Mouse (Mus musculus) lung, embryonic 14.5 days (tissue): ENCODE data around the gene Tceal7. TPM values are rescaled to one million over a fixed set of nuclear protein-coding genes. Genes with fewer than 3 reads are reported as not detected.

ENCODE experiments used
- ATAC-seq: fragments of 200-750 bp; cut with Nextera tagmentation; 2 replicates; pipeline ENCODE4 v1.8.0; 2017; ENCODE audit warnings: mild to moderate bottlenecking, moderate TSS enrichment, moderate library complexity; ENCODE audit not compliant: insufficient read depth
- DNase-seq: peaks from one replicate; pipeline ENCODE4 v3.0.0-alpha.2; 2015
- H3K27ac ChIP-seq: fragments of 300-500 bp; sonication (generic); 2 replicates; pipeline ENCODE4 v1.5.1; 2014; ENCODE audit warnings: low read depth, mild to moderate bottlenecking, moderate library complexity
- H3K27me3 ChIP-seq: fragments of 300-500 bp; sonication (generic); 2 replicates; pipeline ENCODE4 v1.6.1; 2014; ENCODE audit warnings: low read length, control low read depth; ENCODE audit not compliant: insufficient read depth
- H3K36me3 ChIP-seq: fragments of 300-500 bp; sonication (generic); 2 replicates; pipeline ENCODE4 v1.6.1; 2014; ENCODE audit warnings: control low read depth; ENCODE audit not compliant: insufficient read depth
- H3K4me1 ChIP-seq: fragments of 300-500 bp; sonication (generic); 2 replicates; pipeline ENCODE4 v1.6.1; 2014; ENCODE audit warnings: antibody characterized with exemption, control low read depth; ENCODE audit not compliant: insufficient read depth
- H3K4me2 ChIP-seq: fragments of 300-500 bp; sonication (generic); 2 replicates; pipeline ENCODE4 v1.6.1; 2014; ENCODE audit warnings: mild to moderate bottlenecking
- H3K4me3 ChIP-seq: fragments of 300-500 bp; sonication (generic); 2 replicates; pipeline ENCODE4 v1.5.1; 2014; ENCODE audit warnings: low read depth, low read length
- H3K9ac ChIP-seq: fragments of 300-500 bp; sonication (generic); 2 replicates; pipeline ENCODE4 v1.6.1; 2014
- H3K9me3 ChIP-seq: fragments of 300-500 bp; sonication (generic); 2 replicates; pipeline ENCODE4 v1.6.1; 2016; ENCODE audit warnings: low read depth, low read length, control low read depth
- CTCF ChIP-seq: IDR thresholded peaks from 2 replicates; pipeline ENCODE4 v1.5.1; 2016; ENCODE audit warnings: antibody characterized with exemption, low read depth
- WGBS: fragments of 180-500 bp; shearing (Covaris S2); extraction: QIAGEN DNeasy Blood & Tissue Kit; methylation state at CpG from one replicate; pipeline ENCODE4 v1.1.7; 2014; 5-methylcytosine and 5-hydroxymethylcytosine counted together
- microRNA-seq: library from miRNA; unstranded; fragments of <30 nt; microRNA quantifications from one replicate; pipeline ENCODE4, GENCODE M21; 2016; ENCODE audit warnings: borderline number of aligned reads
- polyA plus RNA-seq: library from polyadenylated mRNA; unstranded; fragments of >200 nt; fragmentation: Nextera tagmentation; extraction: Ambion mirVana; gene quantifications from 2 replicates; pipeline ENCODE4 v1.2.1, GENCODE M21; 2014

Tceal7 gene
- polyA plus RNA-seq, 1 experiment from 2014 or later: 0.51 TPM

- Histone ChIP-seq H3K4me2 (no peak overlapping the region), H3K36me3 (peaks cover 11% of the 10 kb centered on the region), H3K4me1 (no peaks in the 10 kb centered on the region), H3K4me3 (no peak overlapping the region), H3K9ac (no peak overlapping the region), H3K9me3 (no peaks in the 10 kb centered on the region), H3K27ac (no peak overlapping the region), H3K27me3 (no peaks in the 10 kb centered on the region)
- 14% methylated on average over 3 of the region's 3 CpGs for WGBS
- no peak for ATAC-seq
- peak; percentile 53 for DNase-seq
- TF ChIP-seq CTCF: no peak
Observed at GRCm38 (mm10) chrX:136274542-136274941, 60.0 kb downstream of the Tceal7 start.

- no peak for TF ChIP-seq CTCF
- no peak for DNase-seq
- H3K9me3 ChIP-seq: no peaks in the 10 kb centered on the region
Observed at GRCm38 (mm10) chrX:136275386-136275785, 60.8 kb downstream of the Tceal7 start.

More at GRCm38 (mm10) chrX:136275386-136275785, 60.8 kb downstream of the Tceal7 start:
- Histone ChIP-seq H3K27ac (no peak overlapping the region), H3K4me2 (no peak overlapping the region), H3K4me3 (no peak overlapping the region), H3K36me3 (peaks cover 11% of the 10 kb centered on the region), H3K9ac (no peak overlapping the region), H3K27me3 (no peaks in the 10 kb centered on the region), H3K4me1 (no peaks in the 10 kb centered on the region)
- ATAC-seq: no peak
- 33% methylated on average over 3 of the region's 3 CpGs for WGBS

Small RNAs within 50 kb of the gene (microRNA-seq; reads per million reads assigned to microRNA genes)
- not detected for gene Mir6383

Other genes with a start within 250 kb of the Tceal7 start
- gene Arxes2, start 221.0 kb upstream of the Tceal7 start, polyA plus RNA-seq: 66.9 and 68.9 TPM in 2 replicates
- gene Arxes1, start 181.4 kb upstream of the Tceal7 start, polyA plus RNA-seq: 31.1 and 32.9 TPM in 2 replicates
- gene Bex2, start 146.5 kb upstream of the Tceal7 start, polyA plus RNA-seq: 55.6 and 64.8 TPM in 2 replicates
- gene Nxf3, start 129.5 kb upstream of the Tceal7 start, polyA plus RNA-seq: 0.12 TPM in 1 of 2 replicates, not detected in the other
- gene Bex4, start 75.8 kb upstream of the Tceal7 start, polyA plus RNA-seq: 128 and 138 TPM in 2 replicates
- 193 and 206 TPM in 2 replicates for gene Tceal8, start 42.4 kb upstream of the Tceal7 start, polyA plus RNA-seq
- 1.1 and 1.6 TPM in 2 replicates for gene Tceal5, start 10.9 kb upstream of the Tceal7 start, polyA plus RNA-seq
- 82.9 and 85.9 TPM in 2 replicates for gene Bex1, start 734 bp downstream of the Tceal7 start, polyA plus RNA-seq
- gene Tceal9, start 30.3 kb downstream of the Tceal7 start, polyA plus RNA-seq: 592 and 639 TPM in 2 replicates
- 513 and 523 TPM in 2 replicates for gene Bex3, start 55.5 kb downstream of the Tceal7 start, polyA plus RNA-seq